Mouse (Mus musculus): ENCODE measurements at regions not wholly inside any gene's neighbourhood (a gene's known extent, or its start where the extent isn't known, plus 50 kb on each side); places are given as distances from the start of the nearest gene placed in this dataset.
A peak's percentile ranks its signal among the peaks of the same experiment; 100 is the strongest.

DNA sequence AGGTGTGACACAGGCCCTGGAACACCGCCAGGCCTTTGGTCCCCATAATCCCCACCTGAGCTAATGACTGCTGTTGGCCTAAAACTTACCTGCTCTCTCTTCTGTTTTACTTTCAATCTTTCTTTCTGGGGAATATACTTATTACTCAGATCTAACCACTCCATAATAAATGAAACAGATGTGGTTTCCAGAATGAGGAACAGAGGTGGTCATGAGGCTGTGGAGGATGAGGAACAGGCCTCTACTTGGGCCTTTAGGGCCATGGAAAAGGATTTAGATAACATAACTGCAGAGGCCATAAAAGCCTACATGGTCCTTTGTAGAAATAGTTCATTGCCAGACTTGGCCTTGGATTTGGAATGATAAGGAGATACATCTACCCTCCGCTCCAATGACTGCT lies 74.1 kb downstream of the B3gnt5 start:
- no peak for DNase-seq (ENCODE audit: low spot score in 2 of 2)

DNA sequence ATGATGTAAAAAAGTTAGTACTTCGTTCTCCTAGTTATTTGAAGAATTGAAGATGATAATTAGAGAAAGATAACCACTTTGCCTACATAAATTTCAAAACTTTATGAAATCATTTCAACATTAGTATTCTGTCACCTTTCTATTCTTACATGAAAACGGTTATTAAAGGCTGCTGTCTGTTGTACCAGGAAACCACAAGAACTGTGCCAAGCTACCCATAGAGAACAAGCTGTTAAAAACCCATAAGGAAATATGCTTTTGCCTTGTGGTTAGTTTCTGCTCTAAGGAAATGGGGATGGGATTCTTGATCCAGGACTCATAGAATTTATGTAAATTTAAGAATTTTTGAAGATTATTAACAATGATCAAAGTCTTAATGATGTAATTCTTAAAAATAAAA lies 74.7 kb downstream of the B3gnt5 start:
- DNase-seq (ENCODE audit: low spot score in 2 of 2), result no peak

DNA sequence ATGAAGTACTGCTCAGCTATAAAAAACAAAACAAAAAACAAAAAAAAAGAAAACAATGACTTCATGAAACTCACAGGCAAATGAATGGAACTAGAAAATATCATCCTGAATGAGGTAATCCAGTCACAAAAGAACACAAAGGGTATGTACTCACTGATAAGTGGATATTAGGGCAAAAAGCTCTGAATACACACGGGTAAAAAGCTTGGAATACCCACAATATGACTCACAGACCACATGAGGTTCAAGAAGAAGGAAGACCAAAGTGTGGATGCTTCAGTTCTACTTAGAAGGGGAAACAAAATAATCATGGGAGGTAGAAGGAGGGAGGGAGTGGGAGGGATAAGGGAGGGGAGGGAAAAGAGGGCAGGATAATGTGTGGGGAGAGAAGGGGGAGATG lies 79.8 kb downstream of the B3gnt5 start:
- no peak for DNase-seq (ENCODE audit: low spot score in 2 of 2)

DNA sequence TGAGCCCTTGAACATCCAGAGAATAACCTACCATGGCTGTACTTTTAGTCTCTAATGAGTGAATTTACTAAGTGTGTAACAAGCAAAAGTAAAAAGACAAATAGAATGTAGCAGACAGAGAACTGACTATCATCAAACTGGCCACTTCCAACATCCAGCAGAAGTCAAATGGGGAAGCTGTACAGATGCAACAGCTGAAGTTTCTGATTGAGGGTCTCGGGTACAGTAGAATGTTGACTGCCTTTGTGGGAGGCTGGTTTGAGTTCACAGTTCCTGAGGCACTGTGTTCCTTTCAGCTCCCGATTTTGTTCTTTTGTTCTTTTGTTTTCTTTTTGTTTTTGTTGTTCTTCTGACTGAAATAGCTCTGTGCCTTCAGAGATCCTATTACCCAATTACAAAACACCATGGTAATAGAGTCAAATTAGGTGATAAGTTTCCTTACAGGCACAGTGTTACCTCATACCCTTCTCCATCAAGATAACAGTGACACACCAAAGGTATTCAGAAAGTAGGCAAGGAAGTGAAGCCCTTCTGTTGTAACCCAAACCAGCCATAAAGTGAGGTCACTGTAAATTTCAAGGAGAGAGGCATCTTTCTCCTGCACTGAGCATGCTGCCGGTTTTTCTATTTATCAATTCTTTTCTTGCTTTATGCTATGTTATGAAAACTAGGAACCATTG lies 82.5 kb downstream of the B3gnt5 start:
- DNase-seq (ENCODE audit: low spot score in 2 of 2), result no peak

DNA sequence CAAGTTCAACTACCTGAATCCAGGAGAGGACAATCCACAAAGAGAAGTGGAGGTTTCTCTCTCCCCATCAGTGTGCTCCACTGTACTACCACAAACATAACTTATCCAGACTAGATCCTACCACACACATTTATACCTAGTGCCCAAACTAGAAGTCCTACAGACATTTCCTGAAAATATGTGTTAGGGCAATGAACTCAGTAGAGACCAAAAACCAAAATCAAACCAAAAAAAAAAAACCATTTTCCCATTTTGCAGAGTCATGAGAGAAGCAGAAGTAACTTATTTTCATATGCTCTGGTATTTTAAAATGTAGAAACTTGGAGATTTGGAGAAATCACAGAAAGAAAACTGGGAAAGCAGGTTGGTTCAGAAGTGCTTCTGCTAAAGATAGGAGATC lies 83.7 kb downstream of the B3gnt5 start:
- no peak for DNase-seq (ENCODE audit: low spot score in 2 of 2)

DNA sequence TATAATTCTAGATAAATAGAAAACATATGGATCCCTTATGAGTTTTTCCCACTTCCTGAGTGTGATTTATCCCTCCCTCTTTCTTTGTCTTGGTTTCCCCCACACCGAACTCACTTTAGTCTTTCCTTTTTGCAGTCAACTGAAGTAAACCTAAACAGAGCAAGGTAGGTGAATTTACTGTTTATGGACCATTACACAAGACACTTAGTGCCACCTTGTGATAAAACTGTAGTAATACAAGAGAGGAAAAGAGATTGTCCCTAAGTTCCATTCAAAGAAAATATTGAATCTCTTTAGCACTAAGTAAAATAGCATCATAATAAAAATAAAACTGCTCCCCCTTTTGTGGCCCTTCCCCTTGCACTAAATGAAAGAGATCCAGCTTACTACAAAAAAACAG lies 88.4 kb downstream of the B3gnt5 start:
- DNase-seq (ENCODE audit: low spot score in 2 of 2), result no peak

DNA sequence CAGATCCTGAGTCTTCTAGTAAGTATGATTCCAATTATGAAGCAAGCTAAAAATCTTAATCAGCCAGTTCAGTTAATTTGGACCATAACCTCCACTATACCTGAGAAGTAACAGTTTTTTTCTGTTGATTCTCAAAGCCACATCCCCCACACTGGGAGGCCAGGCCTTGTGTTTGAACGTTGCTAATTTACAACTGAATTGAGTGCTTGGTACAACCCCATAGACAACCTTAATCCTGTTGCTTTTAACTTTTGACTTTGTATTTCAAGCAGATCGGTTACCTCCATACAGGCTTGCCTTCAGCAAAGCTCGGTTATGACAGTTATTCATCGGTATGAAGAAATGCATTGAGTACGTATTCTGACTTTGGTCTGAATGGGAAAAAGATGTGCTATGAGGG lies 105.3 kb downstream of the B3gnt5 start:
- DNase-seq (ENCODE audit: low spot score in 2 of 2), result no peak

DNA sequence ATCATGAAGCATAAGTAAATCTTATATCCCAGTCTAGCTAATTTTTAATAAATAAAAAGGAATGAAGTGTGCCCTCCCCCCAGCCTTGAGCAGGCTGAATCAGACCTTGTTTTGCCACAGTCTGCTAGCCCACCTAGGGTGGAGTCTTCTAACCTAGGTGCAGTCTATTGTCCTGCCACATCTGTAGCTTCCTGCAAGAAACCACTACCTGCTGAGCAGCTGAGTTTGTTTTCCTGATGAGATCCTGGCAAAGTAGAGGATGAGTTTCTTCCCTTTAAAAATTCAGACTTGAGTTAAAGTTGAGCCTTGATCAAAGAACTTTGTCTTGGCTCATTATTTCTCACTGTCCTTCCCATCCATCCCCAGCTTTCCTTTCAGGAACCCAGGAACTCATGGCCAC lies 105.9 kb downstream of the B3gnt5 start:
- no peak for DNase-seq (ENCODE audit: low spot score in 2 of 2)

DNA sequence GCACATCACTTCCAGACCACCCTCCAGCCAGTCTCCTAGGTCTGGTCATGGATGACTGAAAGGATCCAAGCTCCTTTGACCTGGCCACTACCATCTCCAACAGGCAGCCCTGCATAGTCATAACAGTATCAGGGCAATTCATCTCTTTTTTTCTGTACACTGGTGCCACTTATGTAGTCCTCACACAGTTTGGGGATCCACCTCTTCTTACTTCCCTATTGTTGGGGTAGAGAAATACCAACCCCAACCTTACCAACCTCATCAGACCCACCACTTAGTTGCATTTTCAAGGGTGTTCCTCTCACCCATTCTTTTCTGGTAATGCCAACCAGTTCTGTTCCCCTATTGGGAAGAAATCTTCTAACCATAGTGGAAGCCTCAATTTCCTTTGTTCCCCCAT lies 109.4 kb downstream of the B3gnt5 start:
- no peak for DNase-seq (ENCODE audit: low spot score in 2 of 2)

DNA sequence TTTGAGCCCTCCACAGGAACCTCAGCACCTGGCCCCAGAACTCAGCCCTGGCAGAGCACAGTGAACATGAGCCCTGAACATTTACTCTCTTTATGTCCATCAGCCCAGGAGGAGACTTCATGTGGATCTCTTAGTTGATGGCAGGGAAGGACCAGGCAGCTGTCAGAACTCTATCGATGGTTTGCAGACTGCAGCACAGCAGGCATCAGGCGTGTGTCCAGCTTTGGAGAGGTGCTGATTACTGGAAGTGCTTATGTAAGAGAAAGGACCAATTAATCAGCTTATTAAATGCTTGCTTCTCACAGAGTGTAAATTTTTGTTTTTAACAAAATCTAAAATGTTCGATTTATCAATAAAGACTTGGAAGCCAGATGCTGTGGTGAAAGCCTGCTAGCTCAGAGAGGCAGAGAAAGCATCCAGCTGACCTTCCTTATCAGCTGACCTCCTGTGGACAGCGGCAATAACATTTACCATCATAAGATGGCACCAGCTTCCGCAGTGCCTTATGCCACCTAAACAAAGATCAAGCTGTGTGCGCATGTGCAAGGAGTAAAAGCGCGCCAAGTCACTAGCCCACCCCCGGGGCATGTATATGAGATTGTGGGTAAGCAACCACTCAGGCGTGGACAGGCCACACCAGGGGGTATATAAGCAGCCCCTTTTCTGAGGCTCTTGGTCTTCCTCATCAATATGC lies 105.8 kb downstream of the Klhl6 start:
- DNase-seq (ENCODE audit: low spot score in 2 of 2), result no peak

DNA sequence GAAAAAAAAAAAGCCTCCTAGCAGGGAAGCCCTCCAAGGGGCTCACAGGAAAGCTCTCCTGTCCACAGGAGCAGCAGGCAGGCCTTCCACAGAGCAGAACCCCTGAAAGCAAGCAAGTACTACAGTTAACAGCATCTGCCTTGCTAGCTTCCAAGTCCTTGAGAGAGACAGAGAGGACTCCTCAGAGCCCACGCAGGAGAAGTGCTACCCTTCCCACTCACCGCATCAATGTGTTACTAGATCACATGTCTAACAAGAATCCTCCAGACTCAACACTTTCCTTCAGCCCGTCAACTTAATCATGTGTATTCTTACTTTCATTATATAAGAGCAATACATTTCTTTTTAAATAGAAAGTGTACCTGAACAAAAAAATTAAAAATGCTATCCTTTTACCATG lies 99.9 kb downstream of the Klhl6 start:
- DNase-seq (ENCODE audit: low spot score in 2 of 2), result no peak

DNA sequence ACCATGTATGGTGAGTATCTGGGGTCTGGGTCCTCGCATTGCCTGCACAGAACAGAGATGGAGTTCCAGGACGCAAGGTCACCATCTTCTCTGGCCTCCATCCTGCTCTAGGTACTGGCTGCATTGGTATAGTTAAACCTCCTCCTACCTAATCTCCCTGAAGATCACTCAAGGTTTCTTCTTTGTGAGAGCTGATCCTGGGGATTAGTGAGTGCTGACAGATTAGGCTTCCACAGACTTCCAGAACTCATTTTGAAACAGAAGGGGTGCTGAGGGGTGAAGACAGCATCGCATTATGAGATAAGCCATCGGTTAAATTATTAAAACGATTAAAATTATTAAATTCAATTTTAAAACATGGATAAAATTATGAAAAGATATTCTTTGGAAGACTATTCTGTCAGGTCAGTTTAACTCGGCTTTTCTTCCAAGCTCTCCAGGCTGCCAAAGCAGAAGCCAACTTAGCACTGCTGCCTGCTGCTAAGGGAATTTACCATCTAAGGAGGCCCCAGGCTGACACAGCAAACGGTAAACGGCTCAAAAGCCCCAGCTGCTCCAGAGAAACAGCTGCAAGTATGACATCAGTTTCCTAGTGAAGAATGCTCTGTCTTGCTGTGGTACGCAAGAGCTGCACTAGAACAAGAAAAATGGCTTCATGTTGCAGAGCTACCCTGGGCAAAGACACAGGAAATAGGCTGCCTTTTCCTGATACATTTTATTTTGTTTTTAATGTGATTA lies 98.9 kb downstream of the Klhl6 start:
- DNase-seq (ENCODE audit: low spot score in 2 of 2), result peak; percentile 27 to 52

DNA sequence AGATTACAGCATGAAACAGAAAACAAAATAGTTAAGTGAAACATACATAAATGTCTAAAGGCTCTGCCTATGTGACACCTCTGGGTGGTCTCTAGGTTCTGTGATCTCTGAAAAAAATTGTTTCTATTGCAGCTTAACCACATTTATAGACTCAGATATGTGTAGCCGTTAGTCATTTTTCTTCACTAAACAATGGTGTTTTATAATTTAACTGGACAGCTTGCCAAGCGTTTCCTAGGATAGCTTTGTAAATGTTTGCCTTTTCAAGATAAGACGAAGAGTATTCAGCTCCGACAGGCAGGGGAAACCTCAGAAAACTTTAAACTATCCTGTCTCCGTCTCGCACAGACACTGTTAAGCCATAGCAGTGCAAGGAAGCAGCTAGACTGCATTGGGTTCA lies 98.3 kb downstream of the Klhl6 start:
- DNase-seq (ENCODE audit: low spot score in 2 of 2), result no peak

DNA sequence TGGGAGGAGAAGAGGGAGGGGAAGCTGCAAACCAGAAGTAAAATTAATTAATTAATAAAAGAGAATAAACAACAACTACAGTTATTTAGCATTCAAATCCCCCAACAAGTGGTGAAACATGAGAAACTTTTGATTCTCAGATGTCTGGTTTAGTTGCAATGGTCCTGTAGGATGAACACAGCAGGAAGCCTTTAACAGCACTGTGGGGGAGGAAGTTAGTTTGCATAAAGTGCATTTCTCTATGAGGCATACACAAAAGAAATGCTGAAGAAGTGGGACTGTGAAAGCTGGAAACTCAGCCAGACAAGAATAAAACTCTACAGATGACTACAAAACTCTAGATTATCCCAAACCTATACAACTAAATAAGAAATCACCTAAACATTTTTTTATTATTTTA lies 96.2 kb downstream of the Klhl6 start:
- DNase-seq (ENCODE audit: low spot score in 2 of 2), result no peak

DNA sequence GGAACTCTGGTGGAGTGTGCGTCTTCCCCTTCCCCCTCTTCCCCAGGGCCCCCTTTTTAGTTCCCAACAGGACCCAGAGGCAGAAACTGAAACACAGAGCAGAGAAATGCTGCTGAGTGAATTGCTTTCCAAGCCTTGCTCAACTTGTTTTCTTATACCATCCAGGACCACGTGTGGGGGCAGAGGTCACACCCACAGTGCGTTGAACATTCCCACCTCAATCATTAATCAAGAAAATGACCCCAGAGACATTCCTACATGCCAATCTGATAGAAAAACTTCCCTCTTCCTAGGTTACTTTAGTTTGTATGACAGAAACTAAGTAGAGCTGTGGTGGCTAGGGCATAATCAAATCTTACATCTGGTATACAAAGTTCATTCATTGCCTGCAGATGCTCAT lies 93.3 kb downstream of the Klhl6 start:
- DNase-seq (ENCODE audit: low spot score in 2 of 2), result no peak

DNA sequence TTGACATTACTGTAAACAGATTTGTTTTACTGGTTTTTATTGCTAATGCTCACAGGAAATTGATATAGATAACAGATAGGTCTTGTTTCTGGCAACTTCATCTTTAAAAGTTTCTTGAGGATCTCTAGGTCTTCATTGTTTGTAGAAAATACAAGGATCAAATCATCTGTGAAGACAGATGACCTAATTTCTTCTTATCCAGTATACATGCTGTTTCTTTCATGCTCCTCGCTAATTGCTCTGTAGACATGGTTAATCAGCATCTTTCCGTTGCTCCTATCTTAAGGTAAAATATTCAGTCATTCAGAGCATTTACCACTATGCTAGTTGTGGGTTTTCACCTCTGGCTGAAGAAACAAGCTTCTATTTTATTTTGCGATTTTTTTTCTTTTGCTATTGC lies 91.4 kb downstream of the Klhl6 start:
- no peak for DNase-seq (ENCODE audit: low spot score in 2 of 2)

DNA sequence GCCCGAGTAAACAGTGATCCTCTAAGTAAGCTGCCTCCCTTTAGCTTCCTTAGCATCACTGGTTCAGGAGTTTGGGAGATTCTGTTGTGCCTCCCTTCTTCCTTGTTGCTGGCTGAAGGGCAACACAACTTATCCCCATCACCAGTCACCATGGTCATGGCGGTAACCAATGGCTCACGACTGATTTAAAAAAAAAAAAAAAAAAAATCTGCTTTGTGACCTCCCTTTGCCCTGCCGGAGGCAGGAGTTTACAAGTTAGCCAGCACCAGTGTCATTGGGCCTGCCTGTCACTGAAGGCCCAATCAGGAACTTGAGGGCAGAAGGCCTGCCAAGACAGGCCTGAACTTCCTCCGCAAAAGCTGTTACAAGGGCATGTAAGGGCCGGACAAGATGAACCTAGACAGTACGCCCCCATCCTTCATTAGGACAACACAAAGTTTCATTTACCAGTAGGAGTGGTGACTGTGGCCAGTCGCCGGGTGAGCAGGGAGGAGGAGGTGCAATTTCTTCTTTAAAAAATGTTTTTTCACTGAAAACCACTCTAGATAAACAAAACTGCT lies 88.3 kb downstream of the Klhl6 start:
- DNase-seq (ENCODE audit: low spot score in 2 of 2), result no peak
